Mouse (Mus musculus) lung, embryonic 14.5 days (tissue): ENCODE data around the gene St3gal3. TPM values are rescaled to one million over a fixed set of nuclear protein-coding genes. Genes with fewer than 3 reads are reported as not detected.

Source experiments
- ATAC-seq: fragments of 200-750 bp; cut with Nextera tagmentation; 2 replicates; pipeline ENCODE4 v1.8.0; 2017; ENCODE audit warnings: mild to moderate bottlenecking, moderate TSS enrichment, moderate library complexity; ENCODE audit not compliant: insufficient read depth
- DNase-seq: peaks from one replicate; pipeline ENCODE4 v3.0.0-alpha.2; 2015
- H3K27ac ChIP-seq: fragments of 300-500 bp; sonication (generic); 2 replicates; pipeline ENCODE4 v1.5.1; 2014; ENCODE audit warnings: low read depth, mild to moderate bottlenecking, moderate library complexity
- H3K27me3 ChIP-seq: fragments of 300-500 bp; sonication (generic); 2 replicates; pipeline ENCODE4 v1.6.1; 2014; ENCODE audit warnings: low read length, control low read depth; ENCODE audit not compliant: insufficient read depth
- H3K36me3 ChIP-seq: fragments of 300-500 bp; sonication (generic); 2 replicates; pipeline ENCODE4 v1.6.1; 2014; ENCODE audit warnings: control low read depth; ENCODE audit not compliant: insufficient read depth
- H3K4me1 ChIP-seq: fragments of 300-500 bp; sonication (generic); 2 replicates; pipeline ENCODE4 v1.6.1; 2014; ENCODE audit warnings: antibody characterized with exemption, control low read depth; ENCODE audit not compliant: insufficient read depth
- H3K4me2 ChIP-seq: fragments of 300-500 bp; sonication (generic); 2 replicates; pipeline ENCODE4 v1.6.1; 2014; ENCODE audit warnings: mild to moderate bottlenecking
- H3K4me3 ChIP-seq: fragments of 300-500 bp; sonication (generic); 2 replicates; pipeline ENCODE4 v1.5.1; 2014; ENCODE audit warnings: low read depth, low read length
- H3K9ac ChIP-seq: fragments of 300-500 bp; sonication (generic); 2 replicates; pipeline ENCODE4 v1.6.1; 2014
- H3K9me3 ChIP-seq: fragments of 300-500 bp; sonication (generic); 2 replicates; pipeline ENCODE4 v1.6.1; 2016; ENCODE audit warnings: low read depth, low read length, control low read depth
- CTCF ChIP-seq: IDR thresholded peaks from 2 replicates; pipeline ENCODE4 v1.5.1; 2016; ENCODE audit warnings: antibody characterized with exemption, low read depth
- WGBS: fragments of 180-500 bp; shearing (Covaris S2); extraction: QIAGEN DNeasy Blood & Tissue Kit; methylation state at CpG from one replicate; pipeline ENCODE4 v1.1.7; 2014; 5-methylcytosine and 5-hydroxymethylcytosine counted together
- polyA plus RNA-seq: library from polyadenylated mRNA; unstranded; fragments of >200 nt; fragmentation: Nextera tagmentation; extraction: Ambion mirVana; gene quantifications from 2 replicates; pipeline ENCODE4 v1.2.1, GENCODE M21; 2014

The St3gal3 gene
- polyA plus RNA-seq, 1 experiment from 2014 or later = 6.3 TPM

DNA sequence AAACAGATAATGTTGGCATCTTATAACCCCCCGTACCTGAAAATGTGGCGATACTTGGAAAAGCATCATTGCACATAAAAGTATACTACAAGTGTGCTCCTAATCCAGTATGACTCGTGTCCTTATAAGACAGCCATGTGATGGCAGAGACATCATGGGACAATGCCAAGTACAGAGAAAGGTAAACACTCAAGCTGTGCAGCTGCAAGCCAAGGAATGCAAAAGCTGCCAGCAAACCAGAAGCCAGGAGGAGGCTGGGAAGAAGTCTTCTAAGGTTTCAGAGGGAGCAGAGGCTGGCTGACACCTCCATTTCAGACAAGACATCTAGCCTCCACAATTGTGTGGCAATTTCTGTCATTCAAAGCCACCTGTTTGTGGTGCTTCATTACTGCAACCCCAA lies 228.5 kb downstream of the St3gal3 start:
- H3K36me3 ChIP-seq = peaks cover 73% of the 10 kb centered on the region
- H3K9ac ChIP-seq = no peak overlapping the region
- peak; percentile 69 for DNase-seq
- H3K9me3 ChIP-seq = no peaks in the 10 kb centered on the region
- WGBS = 55% methylated on average over 3 of the region's 3 CpGs
- H3K4me1 ChIP-seq = 0 out of 2 replicates have a peak, but pooled peaks cover 3% of the 10 kb centered on the region
- TF ChIP-seq CTCF = no peak
- ATAC-seq = peak; percentile 63
- no peak overlapping the region for H3K4me2 ChIP-seq
- H3K27me3 ChIP-seq = no peaks in the 10 kb centered on the region
- 0 out of 2 replicates have a peak overlapping the region, but pooled peaks have one; percentile 12 for H3K27ac ChIP-seq
- H3K4me3 ChIP-seq = no peak overlapping the region

DNA sequence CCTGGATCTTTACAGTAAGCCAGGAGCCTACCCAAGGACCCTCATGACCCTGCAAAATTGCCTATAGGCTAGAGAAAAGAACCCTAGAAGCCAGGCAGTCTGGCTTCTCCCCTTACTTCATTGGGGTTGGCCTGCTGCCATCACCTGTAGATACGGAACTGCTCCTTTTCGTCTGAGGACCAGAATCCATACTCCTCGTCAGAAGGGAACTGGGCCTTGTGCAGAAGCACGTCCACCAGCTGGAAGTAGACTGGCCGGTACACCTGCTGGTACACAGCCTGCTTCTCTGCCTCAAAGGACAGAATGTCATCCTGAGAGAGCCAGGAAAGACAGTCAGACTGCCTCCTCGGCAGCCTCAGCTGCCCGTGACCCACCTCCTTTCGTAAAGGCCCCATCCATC lies 230.0 kb downstream of the St3gal3 start:
- no peaks in the 10 kb centered on the region for H3K9me3 ChIP-seq
- 87% methylated on average over 8 of the region's 8 CpGs for WGBS
- TF ChIP-seq CTCF = no peak
- H3K4me3 ChIP-seq = no peak overlapping the region
- 0 out of 2 replicates have a peak, but pooled peaks cover 3% of the 10 kb centered on the region for H3K4me1 ChIP-seq
- H3K4me2 ChIP-seq = no peak overlapping the region
- no peak overlapping the region for H3K9ac ChIP-seq
- no peak for DNase-seq
- H3K36me3 ChIP-seq = peaks cover 77% of the 10 kb centered on the region
- H3K27me3 ChIP-seq = no peaks in the 10 kb centered on the region
- no peak for ATAC-seq
- H3K27ac ChIP-seq = no peak overlapping the region

DNA sequence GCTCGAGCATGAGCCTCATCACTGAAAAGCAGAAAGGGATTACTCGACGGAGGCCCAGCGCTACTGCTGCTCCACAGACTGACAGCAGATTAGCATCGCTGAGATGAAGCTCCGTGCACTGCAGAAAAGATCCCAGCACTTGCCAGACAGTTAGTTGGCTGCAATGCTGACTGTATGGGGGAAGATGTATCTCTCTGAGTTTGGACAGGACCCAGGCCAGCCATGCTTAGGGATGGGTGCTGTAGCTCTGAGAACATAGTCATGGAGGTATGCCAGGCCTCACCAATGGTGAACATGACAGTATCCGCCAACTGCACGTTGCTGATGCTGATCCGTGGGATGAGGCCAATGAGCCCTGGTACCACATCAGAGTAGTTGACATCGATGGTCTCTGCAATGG lies 230.6 kb downstream of the St3gal3 start:
- H3K36me3 ChIP-seq = peaks cover 83% of the 10 kb centered on the region
- DNase-seq (no peak), ATAC-seq (no peak)
- WGBS = 85% methylated on average over 10 of the region's 10 CpGs
- no peaks in the 10 kb centered on the region for H3K9me3 ChIP-seq
- H3K27me3 ChIP-seq = no peaks in the 10 kb centered on the region
- H3K9ac ChIP-seq = no peak overlapping the region
- no peak overlapping the region for H3K4me2 ChIP-seq
- no peak for TF ChIP-seq CTCF
- H3K4me1 ChIP-seq = 0 out of 2 replicates have a peak, but pooled peaks cover 3% of the 10 kb centered on the region
- no peak overlapping the region for H3K27ac ChIP-seq
- H3K4me3 ChIP-seq = no peak overlapping the region

DNA sequence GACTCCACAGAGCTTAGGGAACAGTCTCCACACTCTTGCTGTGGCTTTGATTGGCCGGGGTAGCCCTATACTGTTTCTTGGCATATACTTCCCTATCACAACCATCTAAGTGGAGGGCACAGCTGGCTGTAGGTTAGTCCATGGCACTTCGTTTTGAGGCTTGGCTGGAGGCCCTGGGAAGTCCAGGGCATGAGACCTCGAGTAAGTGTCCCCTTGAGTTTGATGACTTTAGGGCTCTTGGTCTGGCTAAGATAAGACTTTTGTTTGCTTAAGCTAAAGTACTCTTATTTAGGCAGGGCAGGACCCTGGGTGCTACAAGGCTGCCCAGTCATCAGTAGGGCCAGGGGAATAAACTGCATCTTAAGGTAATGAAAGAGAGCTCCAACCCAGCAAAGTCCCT lies 236.6 kb downstream of the St3gal3 start:
- no peaks in the 10 kb centered on the region for H3K4me1 ChIP-seq
- H3K27me3 ChIP-seq = no peaks in the 10 kb centered on the region
- DNase-seq (no peak), ATAC-seq (no peak)
- H3K9ac ChIP-seq = no peak overlapping the region
- H3K27ac ChIP-seq = no peak overlapping the region
- H3K4me3 ChIP-seq = no peak overlapping the region
- 73% methylated on average over 3 of the region's 3 CpGs for WGBS
- no peak overlapping the region for H3K4me2 ChIP-seq
- peaks cover 84% of the 10 kb centered on the region for H3K36me3 ChIP-seq
- H3K9me3 ChIP-seq = no peaks in the 10 kb centered on the region
- TF ChIP-seq CTCF = no peak

DNA sequence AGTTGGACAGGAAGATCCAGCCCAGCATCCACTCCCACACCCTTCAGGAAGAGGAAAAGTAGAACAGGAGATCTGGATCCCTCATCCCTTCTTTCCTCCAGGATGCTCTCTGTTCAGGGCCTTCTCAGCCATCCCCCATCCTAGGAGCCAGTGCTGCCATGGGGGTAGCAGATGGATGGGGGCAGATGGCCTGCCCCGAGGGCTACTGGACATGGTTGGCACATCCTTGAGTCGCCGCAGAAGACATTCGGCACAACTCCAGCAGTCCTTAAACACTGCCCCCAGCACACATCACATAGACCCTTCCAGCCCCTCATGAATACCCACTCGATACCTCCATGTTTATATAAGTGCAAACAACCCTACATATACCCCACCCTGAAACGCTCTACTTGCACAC lies 238.7 kb downstream of the St3gal3 start:
- H3K27me3 ChIP-seq = no peaks in the 10 kb centered on the region
- ATAC-seq (no peak), DNase-seq (no peak)
- no peak overlapping the region for H3K4me3 ChIP-seq
- WGBS = 95% methylated on average over 6 of the region's 6 CpGs
- H3K4me1 ChIP-seq = no peaks in the 10 kb centered on the region
- peaks cover 63% of the 10 kb centered on the region for H3K36me3 ChIP-seq
- H3K9me3 ChIP-seq = no peaks in the 10 kb centered on the region
- TF ChIP-seq CTCF = no peak
- H3K9ac ChIP-seq = no peak overlapping the region
- H3K4me2 ChIP-seq = no peak overlapping the region
- H3K27ac ChIP-seq = no peak overlapping the region

DNA sequence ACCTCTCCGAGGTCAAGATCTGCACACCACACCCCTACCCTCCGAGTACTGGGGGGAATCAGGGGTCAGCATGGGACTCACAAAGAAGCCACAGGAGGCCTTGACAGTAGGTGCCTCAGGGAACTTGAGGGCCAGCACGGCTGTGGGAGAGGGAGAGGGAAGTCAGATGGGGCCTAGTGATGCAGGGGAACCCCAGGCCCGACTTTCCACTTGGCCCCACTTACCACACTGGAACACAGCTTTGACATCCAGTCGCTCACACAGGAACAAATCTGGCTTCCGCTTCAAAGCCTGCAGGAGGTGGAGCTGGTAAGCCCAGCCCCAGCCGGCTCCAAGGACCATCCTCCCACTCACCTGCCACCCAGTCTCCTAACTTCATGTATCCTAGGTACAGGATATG lies 239.4 kb downstream of the St3gal3 start:
- TF ChIP-seq CTCF = no peak
- H3K9me3 ChIP-seq = no peaks in the 10 kb centered on the region
- H3K27ac ChIP-seq = no peak overlapping the region
- no peak overlapping the region for H3K4me2 ChIP-seq
- H3K27me3 ChIP-seq = no peaks in the 10 kb centered on the region
- no peaks in the 10 kb centered on the region for H3K4me1 ChIP-seq
- no peak for ATAC-seq
- WGBS = 81% methylated on average over 7 of the region's 7 CpGs
- H3K36me3 ChIP-seq = peaks cover 56% of the 10 kb centered on the region
- no peak for DNase-seq
- no peak overlapping the region for H3K9ac ChIP-seq
- no peak overlapping the region for H3K4me3 ChIP-seq

DNA sequence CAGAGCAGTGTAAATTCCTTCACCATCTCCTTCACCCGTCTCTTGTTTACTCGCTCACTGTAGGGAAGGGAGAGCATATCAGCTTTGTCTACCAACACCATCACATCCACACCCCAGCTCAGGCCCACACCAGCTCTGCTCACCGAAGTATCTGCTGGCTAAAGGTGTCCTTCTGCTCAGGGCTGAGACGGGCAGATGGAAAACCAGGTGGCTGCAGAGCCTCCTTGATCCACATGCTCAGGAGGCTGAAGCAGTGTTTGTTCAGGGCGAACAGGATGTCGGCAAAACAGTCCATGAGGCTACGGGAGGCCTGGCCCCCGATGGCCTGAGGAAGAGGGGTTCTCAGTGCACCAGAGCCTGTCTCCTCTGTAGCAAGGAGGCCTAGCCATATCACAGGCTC lies 240.1 kb downstream of the St3gal3 start:
- WGBS = 81% methylated on average over 8 of the region's 8 CpGs
- Histone ChIP-seq H3K9me3 (no peaks in the 10 kb centered on the region), H3K27ac (no peak overlapping the region), H3K36me3 (peaks cover 55% of the 10 kb centered on the region), H3K4me2 (no peak overlapping the region), H3K27me3 (no peaks in the 10 kb centered on the region), H3K4me3 (no peak overlapping the region), H3K4me1 (no peaks in the 10 kb centered on the region), H3K9ac (no peak overlapping the region)
- no peak for TF ChIP-seq CTCF
- ATAC-seq = no peak
- DNase-seq = no peak

DNA sequence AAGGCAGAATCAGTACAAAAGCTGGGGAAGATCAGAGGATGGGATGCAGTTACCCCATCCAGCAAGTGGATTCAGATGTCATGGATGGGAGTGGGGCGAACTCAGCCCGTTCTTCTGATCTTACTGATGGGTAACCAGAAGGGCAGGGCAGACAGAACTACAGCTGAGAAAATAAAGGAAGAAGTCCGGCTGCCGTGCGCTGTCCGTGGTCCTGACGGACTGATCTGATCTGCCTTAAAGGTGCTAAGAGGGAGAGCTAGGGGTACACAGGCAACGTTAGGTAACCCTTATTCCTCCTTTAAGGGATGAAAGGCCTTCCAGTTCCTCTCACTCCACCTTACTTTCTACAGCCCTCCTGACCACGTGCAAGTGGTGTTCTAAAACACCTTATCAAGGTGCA lies 241.3 kb downstream of the St3gal3 start:
- Histone ChIP-seq H3K27me3 (no peaks in the 10 kb centered on the region), H3K9ac (no peak overlapping the region), H3K27ac (no peak overlapping the region), H3K4me1 (no peaks in the 10 kb centered on the region), H3K4me3 (no peak overlapping the region), H3K4me2 (no peak overlapping the region), H3K36me3 (peaks cover 48% of the 10 kb centered on the region), H3K9me3 (no peaks in the 10 kb centered on the region)
- no peak for TF ChIP-seq CTCF
- ATAC-seq (no peak), DNase-seq (peak; percentile 87)
- WGBS = 16% methylated on average over 9 of the region's 9 CpGs
